Mouse (Mus musculus): ENCODE results near the gene Car10. TPM values are rescaled to one million over a fixed set of nuclear protein-coding genes. Genes with fewer than 3 reads are reported as not detected.

The Car10 gene
- polyA plus RNA-seq, 1 experiment = not detected

- H3K79me2 ChIP-seq (ENCODE audit: control insufficient read depth, insufficient read depth) = no peaks in the 10 kb centered on the region
- no peak overlapping the region for H3K4me2 ChIP-seq (ENCODE audit: low read depth)
- no peak for TF ChIP-seq MYOG (IDR thresholded peaks at IDR 0.05; ENCODE audit: control insufficient read depth in 1 of 3, insufficient read depth in 1 of 3, insufficient read length in 2 of 3, low read depth in 2 of 3)
- no peak for TF ChIP-seq TCF12 (IDR thresholded peaks at IDR 0.05; ENCODE audit: insufficient read depth, poor library complexity, severe bottlenecking)
- no peak for TF ChIP-seq CEBPB (IDR thresholded peaks at IDR 0.05; ENCODE audit: insufficient read depth, poor library complexity, severe bottlenecking)
- no peak for TF ChIP-seq REST (IDR thresholded peaks at IDR 0.05; ENCODE audit: insufficient read depth, insufficient read length)
- TF ChIP-seq SRF (IDR thresholded peaks at IDR 0.05; ENCODE audit: control insufficient read depth, insufficient read length, low read depth) = no peak
- TF ChIP-seq E2F4 (IDR thresholded peaks at IDR 0.05; ENCODE audit: insufficient read depth) = no peak
- TF ChIP-seq USF1 (IDR thresholded peaks at IDR 0.05; ENCODE audit: low read depth) = no peak
- no peak for TF ChIP-seq MAX (IDR thresholded peaks at IDR 0.05; ENCODE audit: low read depth)
- no peak for TF ChIP-seq POLR2AphosphoS2 (IDR thresholded peaks at IDR 0.05; ENCODE audit: insufficient read length, low read depth)
- no peak for TF ChIP-seq MYOD1 (IDR thresholded peaks at IDR 0.05; ENCODE audit: control insufficient read depth in 1 of 3, insufficient read length in 2 of 3, low read depth in 2 of 3)
- no peak overlapping the region for H3ac ChIP-seq (ENCODE audit: control insufficient read depth, insufficient read length)
- H3K27me3 ChIP-seq (ENCODE audit: control insufficient read depth, insufficient read depth, insufficient read length) = no peaks in the 10 kb centered on the region
- no peaks in the 10 kb centered on the region for H3K36me3 ChIP-seq (ENCODE audit: control insufficient read depth, insufficient read depth)
- H3K4me3 ChIP-seq = no peak overlapping the region
Measured at GRCm38 (mm10) chr11:93623605-93624004, 525.8 kb downstream of the Car10 start.

DNA sequence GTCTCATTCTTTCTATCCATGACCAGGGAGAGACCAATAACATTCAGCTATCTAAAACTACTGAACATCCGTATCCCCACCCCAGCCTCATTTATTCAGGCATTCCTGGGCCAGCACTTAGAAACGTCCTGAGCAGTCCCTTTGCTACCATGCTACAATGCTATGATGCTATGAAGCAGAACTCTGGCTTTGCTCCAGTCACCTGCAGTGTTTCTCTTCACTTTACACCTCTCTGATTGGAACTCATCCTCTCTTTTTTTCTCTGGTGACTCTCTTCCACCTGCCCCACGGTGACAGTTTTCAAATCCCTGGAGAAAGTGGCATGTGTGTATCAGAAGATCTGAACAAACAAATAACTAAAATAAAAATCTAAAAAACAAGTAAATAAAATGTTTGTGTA lies 541.6 kb downstream of the Car10 start:
- Histone ChIP-seq H3K4me2 (ENCODE audit: low read depth) (no peak overlapping the region), H3K79me2 (ENCODE audit: control insufficient read depth, insufficient read depth) (no peaks in the 10 kb centered on the region), H3ac (ENCODE audit: control insufficient read depth, insufficient read length) (no peak overlapping the region), H3K27me3 (ENCODE audit: control insufficient read depth, insufficient read depth, insufficient read length) (no peaks in the 10 kb centered on the region), H3K36me3 (ENCODE audit: control insufficient read depth, insufficient read depth) (no peaks in the 10 kb centered on the region), H3K4me3 (no peak overlapping the region)
- no peak for TF ChIP-seq SRF (IDR thresholded peaks at IDR 0.05; ENCODE audit: control insufficient read depth, insufficient read length, low read depth)
- TF ChIP-seq REST (IDR thresholded peaks at IDR 0.05; ENCODE audit: insufficient read depth, insufficient read length) = no peak
- TF ChIP-seq TCF3 (IDR thresholded peaks at IDR 0.05; ENCODE audit: insufficient read length, low read depth) = no peak
- TF ChIP-seq E2F4 (IDR thresholded peaks at IDR 0.05; ENCODE audit: insufficient read depth) = no peak
- no peak for TF ChIP-seq CEBPB (IDR thresholded peaks at IDR 0.05; ENCODE audit: insufficient read depth, poor library complexity, severe bottlenecking)

DNA sequence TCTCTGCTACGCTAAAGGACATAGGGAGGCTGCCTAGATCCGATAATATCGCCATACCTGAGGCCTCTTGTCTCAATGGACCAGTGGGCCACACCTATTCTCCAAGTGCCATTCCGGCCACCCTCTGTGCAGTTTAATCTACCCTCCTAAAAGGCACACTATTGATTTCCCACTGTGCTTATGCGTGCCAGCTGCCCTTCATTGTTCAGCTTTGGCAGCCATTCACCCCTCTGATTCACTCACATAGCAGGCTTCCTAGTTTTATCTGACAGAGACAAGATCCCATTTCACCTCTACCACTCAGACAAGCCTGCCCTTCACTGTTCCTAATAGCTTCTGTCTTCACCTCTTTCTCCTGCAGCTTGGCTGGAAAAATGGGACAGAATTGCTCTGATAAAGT lies 543.1 kb downstream of the Car10 start:
- no peaks in the 10 kb centered on the region for H3K36me3 ChIP-seq (ENCODE audit: control insufficient read depth, insufficient read depth)
- no peak for TF ChIP-seq CEBPB (IDR thresholded peaks at IDR 0.05; ENCODE audit: insufficient read depth, poor library complexity, severe bottlenecking)
- no peak for TF ChIP-seq POLR2AphosphoS2 (IDR thresholded peaks at IDR 0.05; ENCODE audit: insufficient read length, low read depth)
- TF ChIP-seq TCF12 (IDR thresholded peaks at IDR 0.05; ENCODE audit: insufficient read depth, poor library complexity, severe bottlenecking) = no peak
- TF ChIP-seq POLR2A (IDR thresholded peaks at IDR 0.05; ENCODE audit: insufficient read length, low read depth) = no peak
- no peak for TF ChIP-seq MAX (IDR thresholded peaks at IDR 0.05; ENCODE audit: low read depth)
- TF ChIP-seq REST (IDR thresholded peaks at IDR 0.05; ENCODE audit: insufficient read depth, insufficient read length) = no peak
- no peak for TF ChIP-seq MYOG (IDR thresholded peaks at IDR 0.05; ENCODE audit: control insufficient read depth in 1 of 3, insufficient read depth in 1 of 3, insufficient read length in 2 of 3, low read depth in 2 of 3)
- TF ChIP-seq MYOD1 (IDR thresholded peaks at IDR 0.05; ENCODE audit: control insufficient read depth in 1 of 3, insufficient read length in 2 of 3, low read depth in 2 of 3) = no peak
- no peak for TF ChIP-seq TCF3 (IDR thresholded peaks at IDR 0.05; ENCODE audit: insufficient read length, low read depth)
- no peak for TF ChIP-seq E2F4 (IDR thresholded peaks at IDR 0.05; ENCODE audit: insufficient read depth)
- TF ChIP-seq SRF (IDR thresholded peaks at IDR 0.05; ENCODE audit: control insufficient read depth, insufficient read length, low read depth) = no peak
- no peak for TF ChIP-seq USF1 (IDR thresholded peaks at IDR 0.05; ENCODE audit: low read depth)

DNA sequence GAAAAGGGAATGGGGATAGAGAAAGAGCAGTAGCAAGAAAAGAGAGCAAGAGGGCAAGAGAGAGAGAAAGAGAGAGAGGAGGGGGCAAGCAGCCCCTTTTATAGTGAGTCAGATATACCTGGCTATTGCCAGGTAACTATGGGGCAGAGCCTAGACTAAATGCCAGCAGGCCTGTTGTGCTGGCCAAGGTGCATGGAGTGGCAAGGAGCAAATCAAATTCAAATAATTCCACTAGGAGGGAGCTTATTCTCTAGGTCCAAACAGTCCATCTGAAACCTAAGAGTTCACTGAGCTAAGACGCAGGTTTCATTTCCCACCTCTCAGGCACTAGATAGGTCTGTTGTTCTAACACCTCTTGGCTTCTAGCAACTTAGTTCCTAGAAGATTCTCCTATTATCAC lies 544.5 kb downstream of the Car10 start:
- Histone ChIP-seq H3K79me2 (ENCODE audit: control insufficient read depth, insufficient read depth) (no peaks in the 10 kb centered on the region), H3ac (ENCODE audit: control insufficient read depth, insufficient read length) (no peak overlapping the region), H3K4me2 (ENCODE audit: low read depth) (no peak overlapping the region), H3K27me3 (ENCODE audit: control insufficient read depth, insufficient read depth, insufficient read length) (no peaks in the 10 kb centered on the region), H3K36me3 (ENCODE audit: control insufficient read depth, insufficient read depth) (no peaks in the 10 kb centered on the region), H3K4me3 (no peak overlapping the region)
- no peak for TF ChIP-seq SRF (IDR thresholded peaks at IDR 0.05; ENCODE audit: control insufficient read depth, insufficient read length, low read depth)
- no peak for TF ChIP-seq TCF3 (IDR thresholded peaks at IDR 0.05; ENCODE audit: insufficient read length, low read depth)
- no peak for TF ChIP-seq MYOG (IDR thresholded peaks at IDR 0.05; ENCODE audit: control insufficient read depth in 1 of 3, insufficient read depth in 1 of 3, insufficient read length in 2 of 3, low read depth in 2 of 3)
- TF ChIP-seq MYOD1 (IDR thresholded peaks at IDR 0.05; ENCODE audit: control insufficient read depth in 1 of 3, insufficient read length in 2 of 3, low read depth in 2 of 3) = no peak
- no peak for TF ChIP-seq POLR2AphosphoS2 (IDR thresholded peaks at IDR 0.05; ENCODE audit: insufficient read length, low read depth)
- no peak for TF ChIP-seq REST (IDR thresholded peaks at IDR 0.05; ENCODE audit: insufficient read depth, insufficient read length)
- no peak for TF ChIP-seq POLR2A (IDR thresholded peaks at IDR 0.05; ENCODE audit: insufficient read length, low read depth)
- TF ChIP-seq MAX (IDR thresholded peaks at IDR 0.05; ENCODE audit: low read depth) = no peak
- TF ChIP-seq TCF12 (IDR thresholded peaks at IDR 0.05; ENCODE audit: insufficient read depth, poor library complexity, severe bottlenecking) = no peak
- TF ChIP-seq USF1 (IDR thresholded peaks at IDR 0.05; ENCODE audit: low read depth) = no peak
- TF ChIP-seq E2F4 (IDR thresholded peaks at IDR 0.05; ENCODE audit: insufficient read depth) = no peak
- TF ChIP-seq CEBPB (IDR thresholded peaks at IDR 0.05; ENCODE audit: insufficient read depth, poor library complexity, severe bottlenecking) = no peak

More for the DNA sequence above, 543.1 kb downstream of the Car10 start:
- Histone ChIP-seq H3ac (ENCODE audit: control insufficient read depth, insufficient read length) (no peak overlapping the region), H3K27me3 (ENCODE audit: control insufficient read depth, insufficient read depth, insufficient read length) (no peaks in the 10 kb centered on the region), H3K79me2 (ENCODE audit: control insufficient read depth, insufficient read depth) (no peaks in the 10 kb centered on the region), H3K4me3 (no peak overlapping the region), H3K4me2 (ENCODE audit: low read depth) (no peak overlapping the region)

GRCm38 (mm10) chr11:93643006-93643405 lies 545.2 kb downstream of the Car10 start:
- Histone ChIP-seq H3K27me3 (ENCODE audit: control insufficient read depth, insufficient read depth, insufficient read length) (no peaks in the 10 kb centered on the region), H3K4me3 (no peak overlapping the region), H3K4me2 (ENCODE audit: low read depth) (no peak overlapping the region), H3K36me3 (ENCODE audit: control insufficient read depth, insufficient read depth) (no peaks in the 10 kb centered on the region), H3ac (ENCODE audit: control insufficient read depth, insufficient read length) (no peak overlapping the region), H3K79me2 (ENCODE audit: control insufficient read depth, insufficient read depth) (no peaks in the 10 kb centered on the region)
- TF ChIP-seq TCF12 (IDR thresholded peaks at IDR 0.05; ENCODE audit: insufficient read depth, poor library complexity, severe bottlenecking) = no peak
- no peak for TF ChIP-seq MAX (IDR thresholded peaks at IDR 0.05; ENCODE audit: low read depth)
- no peak for TF ChIP-seq REST (IDR thresholded peaks at IDR 0.05; ENCODE audit: insufficient read depth, insufficient read length)
- no peak for TF ChIP-seq POLR2A (IDR thresholded peaks at IDR 0.05; ENCODE audit: insufficient read length, low read depth)
- TF ChIP-seq POLR2AphosphoS2 (IDR thresholded peaks at IDR 0.05; ENCODE audit: insufficient read length, low read depth) = no peak
- no peak for TF ChIP-seq SRF (IDR thresholded peaks at IDR 0.05; ENCODE audit: control insufficient read depth, insufficient read length, low read depth)
- no peak for TF ChIP-seq E2F4 (IDR thresholded peaks at IDR 0.05; ENCODE audit: insufficient read depth)
- no peak for TF ChIP-seq CEBPB (IDR thresholded peaks at IDR 0.05; ENCODE audit: insufficient read depth, poor library complexity, severe bottlenecking)
- no peak for TF ChIP-seq MYOG (IDR thresholded peaks at IDR 0.05; ENCODE audit: control insufficient read depth in 1 of 3, insufficient read depth in 1 of 3, insufficient read length in 2 of 3, low read depth in 2 of 3)
- TF ChIP-seq TCF3 (IDR thresholded peaks at IDR 0.05; ENCODE audit: insufficient read length, low read depth) = no peak
